Comparison of ENCODE assay signal across 12 mouse cellular contexts in the genomic region with DNA sequence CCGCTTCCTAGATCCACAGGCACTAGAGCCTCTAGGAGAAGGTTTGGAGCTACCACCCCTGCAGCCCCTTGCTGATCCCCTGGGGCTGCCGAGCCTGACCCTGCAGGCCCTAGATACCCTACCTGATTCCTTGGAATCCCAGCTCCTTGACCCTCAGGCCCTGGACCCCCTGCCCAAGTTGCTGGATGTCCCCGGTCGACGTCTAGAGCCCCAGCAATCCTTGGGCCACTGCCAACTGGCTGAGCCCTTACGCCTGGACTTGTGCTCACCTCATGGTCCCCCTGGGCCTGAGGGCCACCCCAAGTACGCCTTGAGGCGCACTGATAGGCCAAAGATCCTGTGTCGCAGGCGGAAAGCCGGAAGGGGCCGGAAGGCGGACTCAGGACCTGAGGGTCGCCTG.
"Had no signal": no experiment of that assay in that cellular context is flagged by ENCODE, and none has a peak within 500 bp of the region (broad histone marks: within the 10 kb centered on the region; RNA-seq: fewer than 3 reads in every experiment).

No protein-coding gene starts in this region.

- H3K27ac ChIP-seq: left cerebral cortex, adult 2 months; liver, embryonic 13.5 days; lung, embryonic 15.5 days; macrophage; midbrain, embryonic 12.5 days; stomach, embryonic 15.5 days had no signal

- H3K9me3 ChIP-seq: liver, embryonic 13.5 days; lung, embryonic 15.5 days; megakaryocyte, embryonic 14.5 days; midbrain, embryonic 12.5 days; stomach, embryonic 15.5 days had no signal

- H3K9ac ChIP-seq: liver, embryonic 13.5 days; liver, postnatal 0 days; lung, embryonic 15.5 days; midbrain, embryonic 12.5 days; stomach, embryonic 15.5 days had no signal

- ATAC-seq: liver, postnatal 0 days had no signal

- H3K27me3 ChIP-seq: liver, embryonic 13.5 days; lung, embryonic 15.5 days; megakaryocyte, embryonic 14.5 days; midbrain, embryonic 12.5 days; stomach, embryonic 15.5 days had no signal

- DNase-seq: liver; liver, embryonic 13.5 days; lung, postnatal 14 days; right cerebral cortex, postnatal 14 days; thymus, postnatal 4 days had no signal

- H3K4me3 ChIP-seq: left cerebral cortex, adult 2 months; liver, embryonic 13.5 days; lung, embryonic 15.5 days; megakaryocyte, embryonic 14.5 days; midbrain, embryonic 12.5 days; stomach, embryonic 15.5 days had no signal

- H3K4me2 ChIP-seq: liver, embryonic 13.5 days; lung, embryonic 15.5 days; midbrain, embryonic 12.5 days; stomach, embryonic 15.5 days had no signal
